Mouse (Mus musculus) urinary bladder, adult 18-20 months (tissue): Measurements from ENCODE around the gene Neu1.
"Not testable (repeated sequence)": the region's sequence is repeated elsewhere in the genome, so short reads cannot be mapped to it uniquely, and the experiment has no call there.

Experiments
- DNase-seq, 2 experiments: peaks; one replicate each; pipeline ENCODE4 v3.0.0; 2022; ENCODE audit warnings: low spot score in 2 of 2, mixed read lengths in 2 of 2

The Neu1 gene

DNA sequence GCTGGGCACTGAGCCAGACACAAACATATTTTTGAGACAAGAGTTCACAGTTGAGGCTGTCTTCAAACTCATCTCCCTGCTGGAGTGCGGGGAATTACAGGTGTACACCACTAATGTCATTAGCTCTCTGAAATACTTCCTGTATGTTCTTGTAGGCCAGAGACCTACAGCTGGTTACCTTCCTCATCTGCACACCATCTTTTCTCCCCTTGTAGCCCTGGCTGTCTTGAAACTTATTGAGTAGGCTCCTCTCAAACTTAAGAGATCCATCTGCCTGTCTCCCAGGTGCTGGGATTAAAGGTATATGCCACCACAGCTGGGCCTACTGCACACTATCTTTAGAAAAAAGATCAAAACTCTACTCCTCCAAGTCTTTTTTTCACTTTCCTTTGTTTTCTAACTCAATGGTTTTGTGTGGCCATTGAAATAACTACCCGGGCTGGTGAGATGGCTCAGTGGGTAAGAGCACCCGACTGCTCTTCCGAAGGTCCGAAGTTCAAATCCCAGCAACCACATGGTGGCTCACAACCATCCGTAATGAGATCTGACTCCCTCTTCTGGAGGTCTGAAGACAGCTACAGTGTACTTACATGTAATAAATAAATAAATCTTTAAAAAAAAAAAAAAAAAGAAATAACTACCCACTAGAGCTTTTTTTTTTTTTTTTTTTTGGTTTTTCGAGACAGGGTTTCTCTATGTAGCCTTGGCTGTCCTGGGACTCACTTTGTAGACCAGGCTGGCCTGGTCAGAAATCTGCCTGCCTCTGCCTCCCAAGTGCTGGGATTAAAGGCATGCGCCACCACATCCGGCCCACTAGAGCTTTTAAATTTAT is 17.9 kb downstream of the Neu1 start:
- not testable (repeated sequence) for DNase-seq

DNA sequence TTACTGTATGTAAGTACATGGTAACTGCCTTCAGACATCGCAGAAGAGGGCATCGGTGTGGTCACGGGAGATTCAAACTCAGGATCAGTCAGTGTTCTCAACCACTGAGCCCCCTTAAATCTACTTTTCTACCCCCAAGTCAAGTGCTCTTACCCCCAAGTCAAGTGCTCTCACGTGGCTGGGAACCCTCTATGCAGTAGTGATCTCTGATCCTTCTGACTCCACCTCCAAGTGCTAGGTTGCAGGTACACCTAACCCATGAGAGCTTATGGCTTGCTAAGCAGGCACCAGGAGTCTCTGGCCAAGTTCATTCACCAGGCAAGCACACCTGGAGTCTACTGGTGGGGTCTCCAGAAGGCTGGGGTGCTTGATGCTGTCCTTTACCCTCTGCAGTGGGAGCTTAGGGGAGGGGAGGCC is 18.5 kb downstream of the Neu1 start:
- no peak for DNase-seq

DNA sequence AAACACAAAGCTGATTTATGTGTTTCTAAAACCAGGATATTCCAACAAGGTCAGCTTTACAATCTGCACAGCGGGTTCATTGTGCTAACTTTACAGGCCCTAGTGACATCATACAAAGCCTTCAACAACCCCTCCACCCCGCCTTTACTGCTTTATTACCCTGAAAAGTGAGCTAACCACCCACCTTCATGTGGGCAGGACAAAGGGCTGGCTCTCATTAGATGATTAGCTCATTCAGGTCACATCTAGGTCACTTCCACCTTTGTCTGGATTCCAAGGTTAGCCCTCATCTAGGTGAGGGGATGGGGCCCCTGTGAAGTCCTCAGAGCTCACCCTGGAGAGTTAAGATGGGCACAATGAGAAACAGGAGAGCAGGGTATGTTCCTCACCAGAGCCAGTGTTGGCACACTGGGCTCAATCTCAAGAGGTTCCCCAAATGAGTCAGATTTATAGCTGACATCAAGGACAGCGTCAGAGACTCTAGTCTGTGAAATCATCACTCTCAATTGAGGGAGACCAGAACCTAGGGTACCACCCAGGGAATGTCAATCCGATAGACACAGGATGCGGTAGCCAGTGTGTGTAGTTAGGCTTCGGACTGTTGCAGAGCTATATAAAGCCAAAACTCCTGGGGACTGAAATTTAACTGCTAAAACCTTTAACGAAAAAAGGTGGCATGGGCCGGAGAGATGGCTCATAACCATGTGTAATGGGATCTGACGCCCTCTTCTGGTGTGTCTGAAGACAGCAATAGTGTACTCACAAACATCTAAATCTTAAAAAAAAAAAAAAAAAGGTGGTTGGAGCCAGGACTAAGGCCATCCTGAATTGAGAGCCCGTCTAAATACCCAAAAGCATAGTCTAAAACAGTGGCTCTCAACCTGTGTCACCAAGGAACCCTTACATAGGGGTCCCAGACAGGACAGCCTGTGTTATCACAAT is 19.7 kb downstream of the Neu1 start:
- DNase-seq: no peak

DNA sequence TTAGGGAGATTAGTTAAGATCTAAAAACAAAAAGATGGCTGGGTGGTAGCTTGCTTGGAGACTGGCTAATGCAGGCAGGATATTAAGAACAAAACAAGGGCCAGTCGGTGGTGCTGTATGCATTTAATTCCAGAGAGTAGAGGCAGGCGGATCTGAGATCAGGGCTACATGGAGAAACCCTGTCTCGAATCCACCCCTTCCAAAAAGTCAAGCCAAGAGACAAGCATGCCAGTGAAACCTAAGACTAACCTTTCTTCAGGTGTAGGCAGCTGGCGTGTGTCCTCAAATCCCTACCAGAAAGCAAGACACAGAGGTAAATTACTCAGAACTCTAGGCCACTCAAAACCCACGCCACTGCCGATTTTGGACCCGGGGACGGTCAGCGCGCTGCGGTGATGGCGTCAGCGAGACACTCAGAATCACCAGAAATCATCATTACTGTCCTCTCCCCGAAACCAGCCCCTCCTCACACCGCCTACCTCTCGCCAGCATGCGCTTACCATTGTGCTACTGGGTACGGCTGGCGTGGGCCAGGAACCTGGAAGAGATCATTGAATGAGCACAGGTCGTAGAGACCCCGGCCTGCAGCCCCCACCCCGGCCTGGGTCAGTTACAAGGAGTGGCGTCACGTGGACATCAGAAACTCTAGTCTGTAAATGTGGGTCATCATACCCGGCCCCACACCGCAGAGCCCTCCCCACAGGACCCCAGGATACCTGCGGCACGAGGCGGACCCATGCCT is 20.8 kb downstream of the Neu1 start:
- DNase-seq: no peak

DNA sequence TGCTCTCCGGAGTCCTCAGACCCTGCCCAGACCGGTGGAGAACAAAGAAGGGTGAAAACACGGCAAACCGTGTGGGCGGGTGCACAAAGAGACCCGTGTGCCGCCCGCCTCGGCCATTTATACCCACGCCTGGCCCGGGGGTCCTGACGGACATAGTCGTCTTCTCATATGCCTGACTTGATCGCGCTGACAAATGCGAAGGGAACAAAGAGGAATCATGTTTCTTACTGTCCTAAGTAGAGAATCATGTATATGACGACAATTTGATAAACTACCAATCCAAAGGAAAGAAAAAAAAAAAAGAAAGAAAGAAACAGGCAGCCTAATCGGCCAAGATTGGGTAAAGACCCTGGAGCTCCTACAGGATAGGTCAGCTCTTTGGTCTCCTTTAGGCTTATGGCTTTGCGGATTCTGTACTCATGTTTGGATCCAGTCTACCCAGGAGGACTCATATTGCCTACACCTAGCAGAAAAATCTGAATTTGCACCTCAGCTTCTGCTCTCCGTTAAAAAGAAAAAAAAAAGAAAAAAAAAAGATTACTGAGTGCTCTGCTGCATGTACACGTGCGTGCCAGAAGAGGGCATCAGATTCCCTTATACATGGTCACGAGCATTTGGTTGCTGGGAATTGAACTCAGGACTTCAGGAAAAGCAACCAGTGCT is 21.5 kb downstream of the Neu1 start:
- peak; percentile 64 to 69 for DNase-seq

DNA sequence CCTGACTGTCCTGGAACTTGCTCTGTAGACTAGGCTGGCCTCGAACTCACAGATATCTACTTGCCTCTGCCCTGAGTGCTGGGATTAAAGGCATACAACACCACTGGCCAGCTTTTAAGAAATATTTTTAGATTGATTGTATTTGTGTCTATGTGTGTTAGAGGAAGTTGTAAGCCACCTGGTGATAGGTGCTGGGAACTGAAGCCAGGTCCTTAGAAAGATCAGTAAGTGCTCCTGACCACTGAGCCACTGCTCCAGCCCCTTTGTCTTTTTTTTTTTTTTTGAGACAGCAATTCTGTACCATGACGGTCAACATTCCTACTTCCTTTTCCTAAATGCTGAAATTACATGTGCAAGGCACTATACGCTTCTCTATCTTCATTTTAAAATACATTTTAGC is 22.2 kb downstream of the Neu1 start:
- DNase-seq: no peak

DNA sequence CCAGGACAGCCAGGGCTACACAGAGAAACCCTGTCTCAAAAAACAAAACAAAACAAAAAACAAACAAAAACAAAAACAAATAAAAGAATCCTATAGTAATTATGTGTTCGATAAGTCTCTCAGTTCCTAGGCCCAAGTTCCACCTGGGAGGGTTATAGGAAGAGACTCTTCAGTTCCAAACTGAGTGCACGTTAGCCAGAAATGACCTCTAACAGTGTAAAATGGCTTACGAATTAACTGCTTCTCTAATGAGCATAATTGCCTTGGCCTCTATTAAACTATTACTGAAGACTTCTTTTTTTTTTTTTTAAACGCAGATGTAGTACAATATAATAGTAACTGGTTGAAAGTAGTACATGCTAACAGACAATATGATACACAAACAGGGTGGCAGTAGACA is 22.9 kb downstream of the Neu1 start:
- DNase-seq: no peak

DNA sequence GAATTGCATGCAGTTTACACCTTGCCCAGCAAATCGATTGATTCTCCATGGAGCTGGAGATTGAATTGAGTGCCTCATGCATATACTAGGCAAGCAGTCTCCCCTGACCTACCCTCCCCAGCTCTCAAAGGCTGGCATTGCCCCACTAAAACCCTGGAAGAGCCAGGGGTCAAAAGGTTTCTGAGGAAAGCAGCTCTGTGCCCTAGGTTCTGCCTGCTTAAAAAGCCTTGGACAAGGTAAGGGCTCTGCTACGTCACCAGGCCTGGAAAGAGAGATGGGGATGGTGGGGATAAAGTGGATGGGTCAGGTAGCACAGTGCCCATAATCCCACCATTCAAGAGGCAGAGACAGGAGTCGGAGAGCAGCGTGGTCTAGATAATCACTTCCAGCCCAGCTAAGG is 23.8 kb downstream of the Neu1 start:
- no peak for DNase-seq

DNA sequence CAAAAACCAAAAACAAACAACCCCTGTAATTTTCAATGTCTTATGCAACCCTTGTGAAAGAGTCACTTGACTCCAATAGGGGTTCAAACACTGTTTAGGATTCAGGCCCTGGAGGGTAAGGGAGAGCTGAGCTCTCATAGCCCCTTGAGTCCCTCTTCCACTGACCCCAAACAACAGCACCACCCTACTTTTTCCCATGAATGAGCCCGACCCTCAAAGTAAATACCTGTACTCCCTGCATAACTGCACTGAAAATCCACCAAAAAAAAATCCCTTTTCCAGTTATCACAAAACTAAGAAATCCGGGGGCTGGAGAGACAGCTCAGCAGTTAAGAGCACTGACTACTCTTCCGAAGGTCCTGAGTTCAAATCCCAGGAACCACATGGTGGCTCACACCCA is 24.8 kb downstream of the Neu1 start:
- DNase-seq: no peak

DNA sequence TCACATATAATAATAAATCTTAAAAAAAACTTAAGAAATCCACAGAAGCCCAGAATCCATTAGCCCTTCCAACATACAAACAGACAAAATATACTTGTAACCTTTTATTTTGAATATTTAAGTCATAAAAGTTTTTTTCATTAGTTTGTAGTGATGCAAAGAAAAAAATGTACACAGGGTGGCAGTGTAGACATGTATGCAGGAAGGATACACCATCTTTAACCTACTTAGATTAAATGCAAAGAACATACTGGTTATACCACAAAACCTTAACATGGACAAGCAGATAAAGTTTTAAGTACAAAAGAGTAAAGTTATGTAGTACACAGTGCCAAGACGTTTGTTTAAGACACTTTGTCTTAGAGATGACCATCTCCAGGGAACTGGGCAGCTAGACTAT is 25.3 kb downstream of the Neu1 start:
- DNase-seq: no peak

DNA sequence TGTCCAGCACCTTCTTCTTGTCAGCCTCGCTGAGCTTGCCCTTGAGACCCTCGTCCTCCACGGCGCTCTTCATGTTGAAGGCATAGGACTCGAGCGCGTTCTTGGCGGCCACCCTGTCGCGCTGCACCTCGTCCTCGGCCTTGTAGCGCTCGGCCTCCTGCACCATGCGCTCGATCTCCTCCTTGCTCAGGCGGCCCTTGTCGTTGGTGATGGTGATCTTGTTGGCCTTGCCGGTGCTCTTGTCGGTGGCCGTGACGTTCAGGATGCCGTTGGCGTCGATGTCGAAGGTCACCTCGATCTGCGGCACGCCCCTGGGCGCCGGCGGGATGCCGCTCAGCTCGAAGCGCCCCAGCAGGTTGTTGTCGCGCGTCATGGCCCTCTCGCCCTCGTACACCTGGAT is 26.2 kb downstream of the Neu1 start:
- not testable (repeated sequence) for DNase-seq

DNA sequence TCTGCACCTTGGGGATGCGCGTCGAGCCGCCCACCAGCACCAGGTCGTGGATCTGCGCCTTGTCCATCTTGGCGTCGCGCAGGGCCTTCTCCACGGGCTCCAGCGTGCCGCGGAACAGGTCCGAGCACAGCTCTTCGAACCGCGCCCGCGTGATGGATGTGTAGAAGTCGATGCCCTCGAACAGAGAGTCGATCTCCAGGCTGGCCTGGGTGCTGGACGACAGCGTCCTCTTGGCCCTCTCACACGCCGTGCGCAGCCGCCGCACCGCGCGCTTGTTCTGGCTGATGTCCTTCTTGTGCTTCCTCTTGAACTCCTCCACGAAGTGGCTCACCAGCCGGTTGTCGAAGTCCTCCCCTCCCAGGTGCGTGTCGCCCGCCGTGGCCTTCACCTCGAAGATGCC is 26.9 kb downstream of the Neu1 start:
- DNase-seq: peak in 1 of 2 experiments; percentile 33

DNA sequence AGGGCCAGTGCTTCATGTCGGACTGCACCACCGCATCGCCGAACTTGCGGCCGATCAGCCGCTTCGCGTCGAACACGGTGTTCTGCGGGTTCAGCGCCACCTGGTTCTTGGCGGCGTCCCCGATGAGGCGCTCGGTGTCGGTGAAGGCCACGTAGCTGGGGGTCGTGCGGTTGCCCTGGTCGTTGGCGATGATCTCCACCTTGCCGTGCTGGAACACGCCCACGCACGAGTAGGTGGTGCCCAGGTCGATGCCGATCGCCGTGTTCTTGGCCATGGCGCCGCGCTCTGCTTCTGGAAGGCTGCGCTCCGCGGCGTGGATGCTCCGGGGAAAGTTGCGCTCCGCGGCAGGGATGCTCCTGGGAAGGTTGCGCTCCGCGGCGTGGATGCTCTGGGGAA is 27.7 kb downstream of the Neu1 start:
- DNase-seq: not testable (repeated sequence)

DNA sequence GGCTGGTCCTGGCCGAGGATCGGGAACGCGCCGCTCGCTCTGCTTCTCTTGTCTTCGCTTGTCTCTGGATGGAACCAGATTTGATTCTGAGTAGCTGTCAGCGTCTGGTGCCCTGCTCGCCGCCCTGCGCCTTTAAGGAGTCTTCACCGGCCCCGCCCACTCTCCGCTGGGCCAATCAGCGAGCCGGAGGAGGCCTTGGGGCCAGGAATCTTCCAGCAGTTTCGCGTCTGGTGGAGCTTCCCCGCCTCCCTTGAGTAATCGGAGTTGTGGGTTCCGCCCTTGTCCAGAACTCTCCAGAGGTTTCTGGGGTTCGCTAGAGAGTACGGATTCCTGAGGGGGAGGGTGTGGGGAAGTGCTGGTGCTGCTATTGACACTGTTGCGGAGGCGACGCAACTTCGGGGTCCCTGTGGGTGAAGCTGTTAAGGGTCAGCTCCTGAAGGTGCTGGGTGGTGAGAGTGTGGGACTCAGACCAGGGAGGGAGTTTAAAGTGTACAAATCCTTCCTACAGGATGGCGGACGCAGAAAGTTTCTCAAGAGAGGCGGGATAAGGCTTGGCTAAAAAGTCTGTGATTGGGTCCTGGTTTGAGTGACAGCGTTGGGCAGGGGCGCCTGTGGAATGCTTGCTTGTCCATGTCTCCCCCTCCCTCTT is 28.2 kb downstream of the Neu1 start, which contains the start of gene Hspa1b:
TSS of gene Hspa1b (minus strand) at position 109 of the 649 bp plus-strand sequence.
- DNase-seq: peak; percentile 86 to 89

DNA sequence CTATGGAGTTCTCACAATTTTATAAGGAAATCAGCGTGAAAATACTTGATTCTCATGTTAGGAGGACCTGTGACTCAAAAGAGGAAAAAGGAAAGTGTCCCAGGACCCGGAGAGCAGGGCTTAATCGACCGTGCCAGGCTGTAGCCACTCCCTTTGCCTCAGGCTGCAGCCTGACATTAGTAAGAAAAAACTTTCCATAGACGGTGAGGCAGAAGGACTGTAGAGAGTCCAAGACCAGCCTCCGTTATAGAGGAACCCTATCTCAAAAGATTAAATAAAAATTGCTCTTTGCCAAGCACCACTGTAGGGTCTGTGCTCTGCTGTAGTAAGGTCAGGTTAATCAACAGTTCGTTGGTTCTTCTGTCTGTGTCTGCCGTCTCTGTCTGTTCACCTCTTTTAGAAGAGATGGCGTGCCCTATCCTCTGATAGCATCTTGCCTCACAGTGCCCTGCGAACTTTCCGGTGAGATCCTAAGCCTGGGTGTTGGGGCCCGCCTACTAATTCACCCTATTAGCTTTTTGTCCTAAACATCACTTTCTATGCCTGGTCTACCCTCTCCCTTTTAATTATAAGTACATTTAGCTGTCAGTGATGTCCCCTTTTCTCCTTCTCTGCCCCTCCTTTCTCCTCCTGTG is 28.9 kb downstream of the Neu1 start:
- DNase-seq: peak; percentile 30 to 65

DNA sequence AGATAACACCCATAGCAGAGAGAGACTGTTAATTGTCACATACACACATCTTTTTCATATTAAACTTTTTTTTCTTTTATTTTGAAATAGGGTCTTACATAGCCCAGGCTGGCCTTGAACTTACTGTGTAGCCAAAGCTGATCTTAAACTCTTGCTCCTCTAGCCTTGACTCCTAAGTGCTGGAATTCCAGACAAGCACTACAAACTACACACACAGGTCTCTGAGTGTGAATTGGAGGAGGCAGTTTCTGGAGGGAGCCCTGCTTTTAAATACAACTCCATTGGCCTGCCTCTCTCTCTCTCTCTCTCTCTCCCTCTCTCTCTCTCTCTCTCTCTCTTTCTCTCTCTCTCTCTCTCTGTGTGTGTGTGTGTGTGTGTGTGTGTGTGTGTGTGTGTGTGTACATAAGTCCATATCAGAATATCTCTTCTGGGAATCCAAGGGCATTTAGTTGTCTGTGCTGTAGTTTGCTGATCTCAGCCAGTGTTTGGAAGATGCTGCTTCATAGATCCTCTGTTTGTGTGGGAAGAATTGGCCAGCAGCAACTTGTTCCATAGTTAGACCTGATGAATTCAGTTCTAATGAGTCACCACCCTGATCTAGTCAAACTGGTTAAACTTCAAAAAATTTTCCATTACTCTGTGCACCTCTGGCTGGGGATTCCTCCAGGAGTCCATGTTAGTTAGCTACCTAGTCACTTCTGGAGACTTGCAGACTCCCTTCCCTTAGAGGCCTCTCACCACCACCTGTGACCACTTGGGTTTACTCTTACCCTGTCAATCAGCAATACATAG is 29.8 kb downstream of the Neu1 start:
- DNase-seq: peak; percentile 23 to 65

DNA sequence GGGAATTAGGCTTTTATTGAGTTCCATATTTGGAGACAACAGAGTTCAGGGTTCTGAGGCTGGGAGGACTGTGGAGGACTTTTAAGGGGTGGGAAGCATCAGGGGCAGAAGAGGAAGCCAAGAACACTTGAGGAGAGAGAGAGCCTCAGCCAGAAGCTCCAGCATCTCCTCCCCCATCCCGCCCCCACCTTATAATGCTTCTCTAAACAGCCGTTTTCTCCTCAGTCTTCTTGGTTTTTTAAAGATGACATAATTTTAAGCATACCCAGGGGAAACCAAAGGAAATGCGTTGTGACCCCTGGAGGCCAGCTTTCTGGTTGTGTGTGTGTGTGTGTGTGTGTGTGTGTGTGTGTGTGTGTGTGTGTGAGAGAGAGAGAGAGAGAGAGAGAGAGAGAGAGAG is 31.1 kb downstream of the Neu1 start:
- no peak for DNase-seq

DNA sequence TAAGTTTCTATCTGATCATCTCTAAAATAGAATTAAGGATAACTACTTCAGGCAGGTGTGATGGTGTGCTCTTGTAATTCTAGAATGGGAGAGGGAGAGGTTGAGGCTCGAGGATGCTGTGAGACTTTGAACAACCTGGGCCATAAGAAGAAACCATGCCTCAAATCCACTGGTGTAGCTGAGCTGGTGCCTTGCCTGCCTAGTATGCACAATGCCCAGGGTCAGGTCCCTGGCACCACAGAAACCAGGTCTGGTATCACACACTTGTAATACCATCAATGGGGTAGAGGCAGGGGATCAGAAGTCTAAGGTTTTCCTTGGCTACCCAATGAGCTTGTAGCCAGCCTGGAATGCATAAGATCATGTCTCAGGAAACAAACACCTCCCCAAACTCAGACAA is 31.8 kb downstream of the Neu1 start:
- no peak for DNase-seq

DNA sequence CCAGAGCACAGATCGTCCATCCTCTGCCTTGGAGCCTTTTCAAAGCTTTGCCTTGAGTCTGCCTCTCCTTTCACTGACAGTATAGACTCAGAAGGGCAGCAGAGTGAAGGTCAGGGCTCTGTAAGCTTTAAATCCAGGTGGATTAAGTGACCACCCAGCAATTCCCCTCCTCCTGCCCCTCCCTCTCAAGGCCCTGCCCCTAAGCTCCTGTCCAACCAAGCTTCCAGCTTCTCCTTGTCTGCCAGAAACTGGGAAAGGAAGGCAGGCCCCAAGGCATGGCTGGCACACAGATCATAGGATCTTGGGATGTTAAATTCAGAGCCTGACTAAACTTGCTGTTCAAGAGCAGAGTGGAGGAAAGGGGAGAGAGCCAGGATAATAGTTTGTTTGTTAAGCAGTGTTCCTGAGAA is 33.6 kb downstream of the Neu1 start:
- peak; percentile 20 to 53 for DNase-seq

DNA sequence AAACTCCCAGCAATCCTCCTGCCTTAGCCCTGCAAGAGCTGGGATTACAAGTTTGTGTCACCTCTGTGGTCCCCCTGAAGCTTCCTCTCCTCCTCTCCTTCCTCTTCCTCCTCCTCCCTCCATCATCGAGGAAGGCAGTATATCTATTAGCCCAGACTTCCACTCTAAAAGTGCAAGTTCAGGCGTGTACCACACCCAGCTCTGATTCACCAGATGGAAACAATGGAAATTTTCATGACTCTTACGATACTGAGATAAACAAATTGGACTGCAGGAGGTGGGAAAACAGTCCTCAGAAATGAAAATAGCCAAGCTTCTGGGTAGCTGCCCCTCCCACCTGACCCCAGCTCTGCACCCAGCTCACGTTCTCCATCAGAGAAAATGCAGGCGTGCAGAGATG is 34.6 kb downstream of the Neu1 start:
- DNase-seq: peak in 1 of 2 experiments; percentile 25
